Mouse (Mus musculus) MEL (cell line): ENCODE measurements around the gene Dnajb14.
A peak's percentile ranks its signal among the peaks of the same experiment; 100 is the strongest.

Source experiments
- CTCF ChIP-seq, 3 experiments: IDR thresholded peaks in 2 of 3; conservative IDR thresholded peaks in 1 of 3; 2 replicates each; pipeline ENCODE4 v1.5.1; 2011 to 2012; ENCODE audit warnings: low read length in 3 of 3, low read depth in 2 of 3, mild to moderate bottlenecking in 2 of 3, improper control_type of control experiment in 1 of 3, inconsistent platforms in 1 of 3, mixed read lengths in 1 of 3, moderate library complexity in 1 of 3; ENCODE audit not compliant: control insufficient read depth in 1 of 3, insufficient read depth in 1 of 3, poor library complexity in 1 of 3, severe bottlenecking in 1 of 3
- MAX ChIP-seq: IDR thresholded peaks from 2 replicates; pipeline ENCODE4 v1.6.1; 2011; ENCODE audit warnings: low read length, improper control_type of control experiment
- SMC3 ChIP-seq: IDR thresholded peaks from 2 replicates; pipeline ENCODE4 v1.6.1; 2011; ENCODE audit warnings: low read depth, low read length, improper control_type of control experiment

DNA sequence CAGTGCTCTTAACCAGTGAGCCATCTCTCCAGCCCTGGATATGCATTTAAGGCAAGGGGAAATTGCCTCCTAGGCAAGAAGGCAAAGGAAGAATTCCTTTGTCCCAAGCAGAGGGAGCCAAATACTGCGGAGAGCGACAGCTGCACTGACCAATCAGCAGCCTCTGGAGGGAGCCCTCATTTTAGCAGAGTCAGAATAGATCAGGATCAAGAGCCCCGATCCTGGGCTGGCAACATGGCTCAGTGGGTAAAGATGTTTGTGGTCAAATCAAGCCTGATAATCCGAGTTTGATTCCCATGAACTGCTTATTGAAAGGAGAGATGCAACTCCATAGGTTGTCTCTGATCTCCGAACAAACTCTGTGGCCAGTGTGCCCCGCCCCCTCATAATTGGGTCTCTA lies 71.1 kb downstream of the Dnajb14 start:
- TF ChIP-seq CTCF (IDR thresholded peaks at IDR 0.05 in 2 of 3, conservative IDR thresholded peaks at IDR 0.05 in 1 of 3; ENCODE audit: control insufficient read depth in 1 of 3, insufficient read depth in 1 of 3, low read depth in 2 of 3, low read length in 3 of 3, poor library complexity in 1 of 3, severe bottlenecking in 1 of 3) (peak in 2 of 3 experiments; percentile 11 to 23; a peak in 2 of 6 replicates), SMC3 (no peak), MAX (no peak)
